Mouse (Mus musculus): ENCODE data around the gene Xkr7. TPM values are rescaled to one million over a fixed set of nuclear protein-coding genes. Genes with fewer than 3 reads are reported as not detected.

Xkr7 gene
- total RNA-seq (2021) (not detected), polyA plus RNA-seq (2012; rRNA removed) (0.08 TPM in 1 of 2 replicates, not detected in the other)
- long read RNA-seq, result 0 reads

GRCm38 (mm10) chr2:153031126-153032082, at the start of gene Xkr7:
Gene Xkr7 (plus strand): TSS chr2:153031852.
- Histone ChIP-seq H3K4me1 (ENCODE audit: control insufficient read depth, insufficient read depth, low read length) (no peaks in the 10 kb centered on the region), H3K27ac (no peak within 1 kb of the TSS), H3K27me3 (ENCODE audit: control insufficient read depth, insufficient read depth, low read length) (peaks cover 8% of the 10 kb centered on the region), H3K79me2 (replicated peaks; ENCODE audit: control insufficient read depth, insufficient read depth, low read length) (no peaks in the 10 kb centered on the region), H3K9ac (ENCODE audit: low read depth, low read length) (no peak within 1 kb of the TSS), H3K36me3 (ENCODE audit: control insufficient read depth, insufficient read depth, low read length) (no peaks in the 10 kb centered on the region), H3K4me3 (no peak within 1 kb of the TSS)
- TF ChIP-seq POLR2A (IDR thresholded peaks at IDR 0.05; ENCODE audit: insufficient read depth, low read depth, low read length) (no peak), CTCF (IDR thresholded peaks at IDR 0.05) (no peak), EP300 (IDR thresholded peaks at IDR 0.05; ENCODE audit: insufficient read depth, low read depth, low read length) (no peak)
- WGBS, result 4% methylated on average over 48 of the region's 54 CpGs
- DNase-seq, result no peak
- intact Hi-C loops (cut with DNase I), result no loop called here

- intact Hi-C loops (cut with DNase I), result no loop called here
- no peaks in the 10 kb centered on the region for H3K4me1 ChIP-seq (ENCODE audit: control insufficient read depth, insufficient read depth, low read length)
- H3K27ac ChIP-seq, result no peak overlapping the region
- H3K27me3 ChIP-seq (ENCODE audit: control insufficient read depth, insufficient read depth, low read length), result no peaks in the 10 kb centered on the region
- DNase-seq, result no peak
- 58% methylated on average over 1 of the region's 1 CpGs for WGBS
- H3K9ac ChIP-seq (ENCODE audit: low read depth, low read length), result no peak overlapping the region
- H3K36me3 ChIP-seq (ENCODE audit: control insufficient read depth, insufficient read depth, low read length), result no peaks in the 10 kb centered on the region
- H3K79me2 ChIP-seq (replicated peaks; ENCODE audit: control insufficient read depth, insufficient read depth, low read length), result no peaks in the 10 kb centered on the region
- no peak overlapping the region for H3K4me3 ChIP-seq
- TF ChIP-seq EP300 (IDR thresholded peaks at IDR 0.05; ENCODE audit: insufficient read depth, low read depth, low read length) (no peak), POLR2A (IDR thresholded peaks at IDR 0.05; ENCODE audit: insufficient read depth, low read depth, low read length) (no peak), CTCF (IDR thresholded peaks at IDR 0.05) (no peak)
Measured at GRCm38 (mm10) chr2:152985582-152985981, 46.1 kb upstream of the Xkr7 start.

DNA sequence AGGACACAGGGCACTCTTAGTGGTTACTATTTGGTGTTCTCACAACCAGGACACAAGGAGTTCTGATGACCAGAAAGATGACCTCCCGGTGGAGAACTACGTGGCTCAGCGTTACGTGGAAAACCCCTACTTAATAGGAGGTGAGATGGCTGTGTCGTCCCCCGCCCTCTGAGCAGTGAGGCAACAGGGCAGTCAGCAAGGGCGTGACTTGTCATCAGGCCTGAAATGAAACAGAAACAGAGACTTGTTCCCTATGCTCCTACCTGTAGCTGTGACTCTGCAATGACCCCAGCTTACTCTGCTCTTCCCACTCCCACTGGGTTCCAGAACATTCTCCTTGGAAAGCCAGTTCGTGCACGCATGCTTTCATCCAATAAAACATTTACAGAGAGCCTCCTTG, 40.1 kb upstream of the Xkr7 start:
- intact Hi-C loops (cut with DNase I), result no loop called here
- no peak for TF ChIP-seq POLR2A (IDR thresholded peaks at IDR 0.05; ENCODE audit: insufficient read depth, low read depth, low read length)
- no peak for TF ChIP-seq CTCF (IDR thresholded peaks at IDR 0.05)
- TF ChIP-seq EP300 (IDR thresholded peaks at IDR 0.05; ENCODE audit: insufficient read depth, low read depth, low read length), result no peak
- H3K27ac ChIP-seq, result no peak overlapping the region
- no peak overlapping the region for H3K4me3 ChIP-seq
- DNase-seq, result no peak
- no peaks in the 10 kb centered on the region for H3K36me3 ChIP-seq (ENCODE audit: control insufficient read depth, insufficient read depth, low read length)
- no peaks in the 10 kb centered on the region for H3K27me3 ChIP-seq (ENCODE audit: control insufficient read depth, insufficient read depth, low read length)
- H3K79me2 ChIP-seq (replicated peaks; ENCODE audit: control insufficient read depth, insufficient read depth, low read length), result no peaks in the 10 kb centered on the region
- WGBS, result 74% methylated on average over 9 of the region's 9 CpGs
- no peaks in the 10 kb centered on the region for H3K4me1 ChIP-seq (ENCODE audit: control insufficient read depth, insufficient read depth, low read length)
- H3K9ac ChIP-seq (ENCODE audit: low read depth, low read length), result no peak overlapping the region

GRCm38 (mm10) chr2:152997046-152997445, 34.6 kb upstream of the Xkr7 start:
- DNase-seq, result no peak
- Histone ChIP-seq H3K79me2 (replicated peaks; ENCODE audit: control insufficient read depth, insufficient read depth, low read length) (no peaks in the 10 kb centered on the region), H3K4me3 (no peak overlapping the region), H3K9ac (ENCODE audit: low read depth, low read length) (no peak overlapping the region), H3K36me3 (ENCODE audit: control insufficient read depth, insufficient read depth, low read length) (no peaks in the 10 kb centered on the region), H3K27ac (no peak overlapping the region), H3K27me3 (ENCODE audit: control insufficient read depth, insufficient read depth, low read length) (no peaks in the 10 kb centered on the region), H3K4me1 (ENCODE audit: control insufficient read depth, insufficient read depth, low read length) (no peaks in the 10 kb centered on the region)
- TF ChIP-seq POLR2A (IDR thresholded peaks at IDR 0.05; ENCODE audit: insufficient read depth, low read depth, low read length), result no peak
- no peak for TF ChIP-seq EP300 (IDR thresholded peaks at IDR 0.05; ENCODE audit: insufficient read depth, low read depth, low read length)
- no peak for TF ChIP-seq CTCF (IDR thresholded peaks at IDR 0.05)
- intact Hi-C loops (cut with DNase I), result no loop called here
- 65% methylated on average over 4 of the region's 4 CpGs for WGBS

DNA sequence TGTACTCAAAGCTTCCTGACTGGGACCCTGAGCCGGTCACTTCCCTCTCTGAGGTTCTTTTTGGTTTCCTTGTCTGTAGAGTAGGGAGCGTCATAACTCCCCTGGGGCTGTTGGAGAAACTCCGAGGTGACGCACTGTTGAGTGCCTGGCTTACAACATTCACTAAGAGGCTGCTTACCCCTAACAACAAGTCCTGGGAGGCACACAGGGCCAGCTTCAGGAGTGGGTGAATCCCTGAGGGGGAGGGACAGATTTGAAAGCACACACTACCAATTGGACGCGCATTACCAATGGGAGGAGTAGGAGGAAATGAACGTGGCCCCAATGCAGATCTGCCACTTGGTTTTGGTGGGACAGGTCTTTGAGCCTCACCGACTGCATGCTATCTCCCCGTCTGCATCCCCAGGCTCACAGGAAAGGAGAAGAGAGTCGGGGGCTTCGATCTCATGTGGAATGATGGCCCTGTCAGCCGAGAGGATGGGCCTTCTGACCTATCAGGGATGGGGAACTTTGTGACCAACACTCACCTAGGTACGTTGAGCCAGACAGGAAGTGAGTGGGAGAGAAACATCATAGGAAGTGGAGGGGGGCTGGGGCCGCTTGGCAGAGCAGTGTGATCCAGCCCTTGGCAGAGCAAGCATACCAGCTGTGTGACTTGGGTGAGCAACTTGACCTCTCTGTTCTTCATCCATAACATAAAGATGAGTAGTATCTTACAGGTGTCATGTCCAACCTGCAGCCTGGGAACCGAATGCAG, 29.0 kb upstream of the Xkr7 start:
- no peaks in the 10 kb centered on the region for H3K36me3 ChIP-seq (ENCODE audit: control insufficient read depth, insufficient read depth, low read length)
- intact Hi-C loops (cut with DNase I), result no loop called here
- H3K9ac ChIP-seq (ENCODE audit: low read depth, low read length), result no peak overlapping the region
- TF ChIP-seq CTCF (IDR thresholded peaks at IDR 0.05) (no peak), POLR2A (IDR thresholded peaks at IDR 0.05; ENCODE audit: insufficient read depth, low read depth, low read length) (no peak), EP300 (IDR thresholded peaks at IDR 0.05; ENCODE audit: insufficient read depth, low read depth, low read length) (no peak)
- no peak for DNase-seq
- 61% methylated on average over 15 of the region's 15 CpGs for WGBS
- H3K27ac ChIP-seq, result no peak overlapping the region
- H3K4me1 ChIP-seq (ENCODE audit: control insufficient read depth, insufficient read depth, low read length), result no peaks in the 10 kb centered on the region
- no peaks in the 10 kb centered on the region for H3K27me3 ChIP-seq (ENCODE audit: control insufficient read depth, insufficient read depth, low read length)
- H3K79me2 ChIP-seq (replicated peaks; ENCODE audit: control insufficient read depth, insufficient read depth, low read length), result no peaks in the 10 kb centered on the region
- H3K4me3 ChIP-seq, result no peak overlapping the region

Measured in heart, adult 2 months (tissue).